Mouse (Mus musculus) forebrain, embryonic 11.5 days (tissue): Measurements from ENCODE around the gene Cpsf3. TPM values are rescaled to one million over a fixed set of nuclear protein-coding genes. Genes with fewer than 3 reads are reported as not detected.

ENCODE experiments used
- ATAC-seq: fragments of 200-750 bp; cut with Nextera tagmentation; replicated peaks from 2 replicates; pipeline ENCODE4 v1.8.0; 2017; ENCODE audit warnings: moderate TSS enrichment; ENCODE audit not compliant: low FRiP score
- DNase-seq: peaks from one replicate; pipeline ENCODE4 v3.0.0-alpha.2; 2017; ENCODE audit warnings: low spot score
- H3K27ac ChIP-seq: fragments of 300-500 bp; sonication (generic); 2 replicates; pipeline ENCODE4 v1.5.1; 2014; ENCODE audit warnings: low read depth, low read length
- H3K27me3 ChIP-seq: fragments of 300-500 bp; sonication (generic); 2 replicates; pipeline ENCODE4 v1.6.1; 2014; ENCODE audit warnings: mild to moderate bottlenecking, low read length, mixed read lengths; ENCODE audit not compliant: control insufficient read depth, insufficient read depth
- H3K36me3 ChIP-seq: fragments of 300-500 bp; sonication (generic); 2 replicates; pipeline ENCODE4 v1.6.1; 2014; ENCODE audit warnings: mild to moderate bottlenecking, low read length, moderate library complexity, mixed read lengths; ENCODE audit not compliant: control insufficient read depth, insufficient read depth
- H3K4me1 ChIP-seq: fragments of 300-500 bp; sonication (generic); replicated peaks from 2 replicates; pipeline ENCODE4 v1.6.1; 2014; ENCODE audit warnings: low read length, mixed read lengths; ENCODE audit not compliant: control insufficient read depth, insufficient read depth
- H3K4me2 ChIP-seq: fragments of 300-500 bp; sonication (generic); 2 replicates; pipeline ENCODE4 v1.6.1; 2014; ENCODE audit warnings: low read depth, mild to moderate bottlenecking, low read length, moderate library complexity, mixed read lengths; ENCODE audit not compliant: severe bottlenecking
- H3K4me3 ChIP-seq: fragments of 300-500 bp; sonication (generic); 2 replicates; pipeline ENCODE4 v1.5.1; 2014; ENCODE audit warnings: low read depth, low read length
- H3K9ac ChIP-seq: fragments of 300-500 bp; sonication (generic); 2 replicates; pipeline ENCODE4 v1.6.1; 2014; ENCODE audit warnings: low read length
- H3K9me3 ChIP-seq: fragments of 300-500 bp; sonication (generic); 2 replicates; pipeline ENCODE4 v1.6.1; 2016; ENCODE audit warnings: low read length, mixed read lengths; ENCODE audit not compliant: control insufficient read depth
- WGBS: fragments of 180-500 bp; shearing (Covaris S2); extraction: QIAGEN DNeasy Blood & Tissue Kit; methylation state at CpG from one replicate; pipeline ENCODE4 v1.1.7; 2014; 5-methylcytosine and 5-hydroxymethylcytosine counted together
- polyA plus RNA-seq: library from polyadenylated mRNA; unstranded; fragments of >200 nt; fragmentation: Nextera tagmentation; extraction: Ambion mirVana; gene quantifications from 2 replicates; pipeline ENCODE4 v1.2.1, GENCODE M21; 2014

Gene Cpsf3
- polyA plus RNA-seq, 1 experiment from 2014 or later = 130 TPM

- no peaks in the 10 kb centered on the region for H3K4me1 ChIP-seq
- no peak overlapping the region for H3K4me2 ChIP-seq
- no peaks in the 10 kb centered on the region for H3K9me3 ChIP-seq
- no peak overlapping the region for H3K4me3 ChIP-seq
- no peak overlapping the region for H3K9ac ChIP-seq
- WGBS = 93% methylated on average over 3 of the region's 3 CpGs
- no peak for ATAC-seq
- no peaks in the 10 kb centered on the region for H3K36me3 ChIP-seq
- no peaks in the 10 kb centered on the region for H3K27me3 ChIP-seq
- DNase-seq = no peak
- no peak overlapping the region for H3K27ac ChIP-seq
Observed at GRCm38 (mm10) chr12:21363195-21363594, 78.0 kb downstream of the Cpsf3 start.

Other genes with a start within 250 kb of the Cpsf3 start
- gene Itgb1bp1, start 893 bp downstream of the Cpsf3 start, polyA plus RNA-seq = 38.3 and 40.0 TPM in 2 replicates
- 45.0 and 48.4 TPM in 2 replicates for gene Iah1, start 31.0 kb downstream of the Cpsf3 start, polyA plus RNA-seq
- 36.4 and 36.6 TPM in 2 replicates for gene Adam17, start 88.2 kb downstream of the Cpsf3 start, polyA plus RNA-seq
- gene Ywhaq, start 132.2 kb downstream of the Cpsf3 start, polyA plus RNA-seq = 1,096 and 1,151 TPM in 2 replicates